ENCODE assay signal across 8 mouse cellular contexts in genomic region chr9:106884306-106884705, GRCm38 (mm10). TPM values are rescaled to one million over a fixed set of nuclear protein-coding genes. Genes with fewer than 3 reads are reported as not detected.
DNase-seq lines count a peak whose midpoint lies in the region; ATAC-seq lines count a peak whose summit lies in the region.

No protein-coding gene starts in this region.

- H3K4me2 ChIP-seq in forebrain, embryonic 16.5 days (ENCODE audit: low read length) = peak overlapping the region; percentile 100
- peak overlapping the region; percentile 95 for H3K4me2 ChIP-seq in liver, embryonic 15.5 days

- peak overlapping the region; percentile 99 for H3K9ac ChIP-seq in forebrain, embryonic 16.5 days (replicated peaks; ENCODE audit: low read depth, low read length)
- peak overlapping the region; percentile 32 for H3K9ac ChIP-seq in liver, embryonic 15.5 days

- H3K4me3 ChIP-seq in forebrain, embryonic 16.5 days (replicated peaks; ENCODE audit: low read length) = peak overlapping the region; percentile 94
- peak overlapping the region; percentile 93 for H3K4me3 ChIP-seq in liver, embryonic 15.5 days (replicated peaks)

- peaks cover 61% of the 10 kb centered on the region for H3K4me1 ChIP-seq in forebrain, embryonic 16.5 days (replicated peaks; ENCODE audit: control insufficient read depth, insufficient read depth, low read length)
- peaks cover 67% of the 10 kb centered on the region for H3K4me1 ChIP-seq in liver, embryonic 15.5 days (replicated peaks)

- peak; percentile 19 for DNase-seq in left cerebral cortex, postnatal 4 days
- no peak for DNase-seq in left cerebral cortex, postnatal 25 days (ENCODE audit: low spot score in 2 of 2)
- peak; percentile 43 to 48 for DNase-seq in cerebellum, postnatal 10 days
- DNase-seq in spleen, postnatal 36 days (ENCODE audit: low spot score in 2 of 2) = no peak
- no peak for DNase-seq in spleen, adult 18-20 months

- H3K27ac ChIP-seq in forebrain, embryonic 16.5 days (ENCODE audit: low read length) = no peak overlapping the region
- H3K27ac ChIP-seq in liver, embryonic 15.5 days (replicated peaks) = no peak overlapping the region

- intact Hi-C loops in left cerebral cortex, postnatal 4 days (cut with DNase I) = no loop called here
- intact Hi-C loops in left cerebral cortex, postnatal 25 days (cut with DNase I) = loop anchor here (10.0 kb wide), 1 partner anchor 650 kb away; the partner anchor contains the start of gene Tmem115

- H3K36me3 ChIP-seq in forebrain, embryonic 16.5 days (ENCODE audit: control insufficient read depth, insufficient read depth) = peaks cover 12% of the 10 kb centered on the region
- peaks cover 73% of the 10 kb centered on the region for H3K36me3 ChIP-seq in liver, embryonic 15.5 days (replicated peaks)

- H3K27me3 ChIP-seq in forebrain, embryonic 16.5 days (replicated peaks; ENCODE audit: control insufficient read depth, insufficient read depth, low read length) = no peaks in the 10 kb centered on the region
- no peaks in the 10 kb centered on the region for H3K27me3 ChIP-seq in liver, embryonic 15.5 days

- no peak for ATAC-seq in forebrain, embryonic 16.5 days
- ATAC-seq in liver, embryonic 15.5 days (ENCODE audit: insufficient read depth) = no peak
- no peak for ATAC-seq in activated CD4-positive, CD25-positive, alpha-beta regulatory T cell, adult 4 months

- H3K9me3 ChIP-seq in forebrain, embryonic 16.5 days (ENCODE audit: control insufficient read depth, low read length) = no peaks in the 10 kb centered on the region
- no peaks in the 10 kb centered on the region for H3K9me3 ChIP-seq in liver, embryonic 15.5 days (replicated peaks)

- WGBS in forebrain, embryonic 16.5 days = 53% methylated on average over 16 of the region's 16 CpGs
- WGBS in liver, embryonic 15.5 days (ENCODE audit: insufficient replicate concordance) = 61% methylated on average over 16 of the region's 16 CpGs

RNA-seq across cellular contexts. Expression of gene Rbm15b, which starts 2.9 kb away (rescaled TPM):
- total RNA-seq in left cerebral cortex, postnatal 4 days (2021) = 10 to 100 TPM; 90.2 to 93.0 TPM
- 10 to 100 TPM; 52.5 to 57.7 TPM for total RNA-seq in left cerebral cortex, postnatal 25 days (2021)
- 16.6 and 18.4 TPM in 2 replicates for polyA plus RNA-seq in forebrain, embryonic 16.5 days (2015; fragmentation: Nextera tagmentation; extraction: Ambion mirVana)
- polyA plus RNA-seq in liver, embryonic 15.5 days (2015; fragmentation: Nextera tagmentation; extraction: Ambion mirVana) = 2.6 and 3.1 TPM in 2 replicates
- 1 to 10 TPM; 3.2 to 4.4 TPM for polyA plus RNA-seq in activated CD4-positive, CD25-positive, alpha-beta regulatory T cell, adult 4 months (2017; shearing (Covaris generic))

RNA-seq across cellular contexts. Expression of gene Manf, which starts 7.5 kb away (rescaled TPM):
- 100 to 1,000 TPM; 162 to 193 TPM for total RNA-seq in left cerebral cortex, postnatal 4 days (2021)
- 100 to 1,000 TPM; 150 to 155 TPM for total RNA-seq in left cerebral cortex, postnatal 25 days (2021)
- polyA plus RNA-seq in forebrain, embryonic 16.5 days (2015; fragmentation: Nextera tagmentation; extraction: Ambion mirVana) = 201 and 226 TPM in 2 replicates
- polyA plus RNA-seq in liver, embryonic 15.5 days (2015; fragmentation: Nextera tagmentation; extraction: Ambion mirVana) = 135 and 152 TPM in 2 replicates
- polyA plus RNA-seq in activated CD4-positive, CD25-positive, alpha-beta regulatory T cell, adult 4 months (2017; shearing (Covaris generic)) = 100 to 1,000 TPM; 150 to 198 TPM

Comparison
In these comparisons a context has a peak if more than half of its experiments do, and no peak if none do; other contexts are left out.
1. DNase-seq: peak in left cerebral cortex, postnatal 4 days (single experiment) and cerebellum, postnatal 10 days (2 of 2); none in left cerebral cortex, postnatal 25 days (0 of 2), spleen, postnatal 36 days (0 of 2) and spleen, adult 18-20 months (0 of 2).